Mouse (Mus musculus): ENCODE results near the gene Tnfrsf25. TPM values are rescaled to one million over a fixed set of nuclear protein-coding genes. Genes with fewer than 3 reads are reported as not detected.

Tnfrsf25 gene
- polyA plus RNA-seq, 1 experiment from 2014 or later: 0.12 TPM

- ATAC-seq (ENCODE audit: low read depth): no peak
- no peak overlapping the region for H3K4me3 ChIP-seq (ENCODE audit: low read depth, low read length)
- H3K27me3 ChIP-seq (ENCODE audit: control insufficient read depth, insufficient read depth, low read depth, low read length): peaks cover 23% of the 10 kb centered on the region
- 18% methylated on average over 22 of the region's 22 CpGs for WGBS (ENCODE audit: insufficient replicate concordance)
- H3K4me2 ChIP-seq (ENCODE audit: low read depth, low read length): no peak overlapping the region
- H3K27ac ChIP-seq (ENCODE audit: low read length): no peak overlapping the region
- H3K9ac ChIP-seq (ENCODE audit: low read depth, low read length): no peak overlapping the region
- H3K9me3 ChIP-seq (replicated peaks; ENCODE audit: control insufficient read depth, low read length): no peaks in the 10 kb centered on the region
- H3K36me3 ChIP-seq (ENCODE audit: control insufficient read depth, insufficient read depth): no peaks in the 10 kb centered on the region
- no peaks in the 10 kb centered on the region for H3K4me1 ChIP-seq (ENCODE audit: control insufficient read depth, low read depth, low read length)
Observed at GRCm38 (mm10) chr4:152165036-152165931, 49.5 kb downstream of the Tnfrsf25 start.

DNA sequence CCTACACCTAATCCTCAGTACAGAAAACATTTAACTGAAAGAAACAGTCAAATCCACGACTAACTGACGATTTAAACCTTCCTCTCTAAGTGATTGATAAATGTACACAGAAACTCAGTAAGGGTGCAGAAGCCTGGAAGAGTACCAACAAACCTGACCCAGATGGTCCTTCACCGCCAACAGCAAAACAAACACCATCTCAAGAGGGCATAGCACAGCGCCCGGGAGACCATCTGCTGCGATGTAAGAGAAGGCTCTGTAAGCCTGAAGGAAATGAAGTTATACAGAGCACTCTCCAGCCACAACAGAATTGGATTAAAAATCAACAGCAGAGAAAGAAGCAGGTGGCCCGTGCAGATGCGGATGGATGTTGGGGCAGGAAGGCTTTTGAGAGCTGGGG, 52.3 kb downstream of the Tnfrsf25 start:
- 59% methylated on average over 8 of the region's 8 CpGs for WGBS (ENCODE audit: insufficient replicate concordance)
- Histone ChIP-seq H3K27ac (ENCODE audit: low read length) (no peak overlapping the region), H3K9ac (ENCODE audit: low read depth, low read length) (no peak overlapping the region), H3K9me3 (replicated peaks; ENCODE audit: control insufficient read depth, low read length) (no peaks in the 10 kb centered on the region), H3K4me1 (ENCODE audit: control insufficient read depth, low read depth, low read length) (no peaks in the 10 kb centered on the region), H3K4me2 (ENCODE audit: low read depth, low read length) (no peak overlapping the region), H3K36me3 (ENCODE audit: control insufficient read depth, insufficient read depth) (no peaks in the 10 kb centered on the region), H3K4me3 (ENCODE audit: low read depth, low read length) (no peak overlapping the region), H3K27me3 (ENCODE audit: control insufficient read depth, insufficient read depth, low read depth, low read length) (no peaks in the 10 kb centered on the region)
- ATAC-seq (ENCODE audit: low read depth): no peak

- 69% methylated on average over 7 of the region's 7 CpGs for WGBS (ENCODE audit: insufficient replicate concordance)
Observed at GRCm38 (mm10) chr4:152169103-152169502, 53.4 kb downstream of the Tnfrsf25 start.

More at GRCm38 (mm10) chr4:152169103-152169502, 53.4 kb downstream of the Tnfrsf25 start:
- ATAC-seq (ENCODE audit: low read depth): no peak
- Histone ChIP-seq H3K27ac (ENCODE audit: low read length) (no peak overlapping the region), H3K36me3 (ENCODE audit: control insufficient read depth, insufficient read depth) (no peaks in the 10 kb centered on the region), H3K4me1 (ENCODE audit: control insufficient read depth, low read depth, low read length) (no peaks in the 10 kb centered on the region), H3K4me3 (ENCODE audit: low read depth, low read length) (no peak overlapping the region), H3K9me3 (replicated peaks; ENCODE audit: control insufficient read depth, low read length) (no peaks in the 10 kb centered on the region), H3K4me2 (ENCODE audit: low read depth, low read length) (no peak overlapping the region), H3K9ac (ENCODE audit: low read depth, low read length) (no peak overlapping the region), H3K27me3 (ENCODE audit: control insufficient read depth, insufficient read depth, low read depth, low read length) (no peaks in the 10 kb centered on the region)

Other genes with a start within 250 kb of the Tnfrsf25 start
- 40.5 and 44.0 TPM in 2 replicates for gene Dnajc11, start 182.2 kb upstream of the Tnfrsf25 start, polyA plus RNA-seq (2015; fragmentation: Nextera tagmentation; extraction: Ambion mirVana)
- gene Thap3, start 126.9 kb upstream of the Tnfrsf25 start, polyA plus RNA-seq (2015; fragmentation: Nextera tagmentation; extraction: Ambion mirVana): 5.9 and 7.1 TPM in 2 replicates
- gene Phf13, start 119.7 kb upstream of the Tnfrsf25 start, polyA plus RNA-seq (2015; fragmentation: Nextera tagmentation; extraction: Ambion mirVana): 4.1 and 4.5 TPM in 2 replicates
- gene Klhl21, start 107.1 kb upstream of the Tnfrsf25 start, polyA plus RNA-seq (2015; fragmentation: Nextera tagmentation; extraction: Ambion mirVana): 3.8 and 4.6 TPM in 2 replicates
- 8.0 and 11.1 TPM in 2 replicates for gene Zbtb48, start 88.3 kb upstream of the Tnfrsf25 start, polyA plus RNA-seq (2015; fragmentation: Nextera tagmentation; extraction: Ambion mirVana)
- 0.11 and 0.12 TPM in 2 replicates for gene Tas1r1, start 77.4 kb upstream of the Tnfrsf25 start, polyA plus RNA-seq (2015; fragmentation: Nextera tagmentation; extraction: Ambion mirVana)
- gene Nol9, start 76.6 kb upstream of the Tnfrsf25 start, polyA plus RNA-seq (2015; fragmentation: Nextera tagmentation; extraction: Ambion mirVana): 10.5 and 11.5 TPM in 2 replicates
- gene Plekhg5, start 43.4 kb upstream of the Tnfrsf25 start, polyA plus RNA-seq (2015; fragmentation: Nextera tagmentation; extraction: Ambion mirVana): 4.8 and 5.1 TPM in 2 replicates
- 1.1 and 2.3 TPM in 2 replicates for gene Espn, start 36.4 kb downstream of the Tnfrsf25 start, polyA plus RNA-seq (2015; fragmentation: Nextera tagmentation; extraction: Ambion mirVana)
- not detected in 2 replicates for gene Hes2, start 42.9 kb downstream of the Tnfrsf25 start, polyA plus RNA-seq (2015; fragmentation: Nextera tagmentation; extraction: Ambion mirVana)
- gene Acot7, start 62.2 kb downstream of the Tnfrsf25 start, polyA plus RNA-seq (2015; fragmentation: Nextera tagmentation; extraction: Ambion mirVana): 11.9 and 12.0 TPM in 2 replicates
- 0.34 and 0.59 TPM in 2 replicates for gene Gpr153, start 158.3 kb downstream of the Tnfrsf25 start, polyA plus RNA-seq (2015; fragmentation: Nextera tagmentation; extraction: Ambion mirVana)
- gene Hes3, start 175.7 kb downstream of the Tnfrsf25 start, polyA plus RNA-seq (2015; fragmentation: Nextera tagmentation; extraction: Ambion mirVana): not detected in 2 replicates
- gene Icmt, start 181.3 kb downstream of the Tnfrsf25 start, polyA plus RNA-seq (2015; fragmentation: Nextera tagmentation; extraction: Ambion mirVana): 5.9 and 6.5 TPM in 2 replicates
- gene Rnf207, start 203.1 kb downstream of the Tnfrsf25 start, polyA plus RNA-seq (2015; fragmentation: Nextera tagmentation; extraction: Ambion mirVana): not detected in 2 replicates
- gene Rpl22, start 209.8 kb downstream of the Tnfrsf25 start, polyA plus RNA-seq (2015; fragmentation: Nextera tagmentation; extraction: Ambion mirVana): 161 and 209 TPM in 2 replicates
- gene Chd5, start 222.7 kb downstream of the Tnfrsf25 start, polyA plus RNA-seq (2015; fragmentation: Nextera tagmentation; extraction: Ambion mirVana): 0.04 TPM in 1 of 2 replicates, not detected in the other

Measured in liver, embryonic 16.5 days (tissue).